Mouse (Mus musculus) liver, embryonic 14.5 days (tissue): ENCODE data around the gene Kcna2.

Experiments
- CTCF ChIP-seq: IDR thresholded peaks from 2 replicates; pipeline ENCODE4 v1.5.1; 2016; ENCODE audit warnings: antibody characterized with exemption, low read depth, control low read depth
- EP300 ChIP-seq: IDR thresholded peaks from 2 replicates; pipeline ENCODE4 v1.6.1; 2016; ENCODE audit warnings: antibody characterized with exemption, low read depth

- no peak for TF ChIP-seq CTCF
- TF ChIP-seq EP300: no peak
Observed at GRCm38 (mm10) chr3:107150469-107150868, 49.5 kb downstream of the Kcna2 start.
